Mouse (Mus musculus): ENCODE results near the gene Wnt3a.

DNA sequence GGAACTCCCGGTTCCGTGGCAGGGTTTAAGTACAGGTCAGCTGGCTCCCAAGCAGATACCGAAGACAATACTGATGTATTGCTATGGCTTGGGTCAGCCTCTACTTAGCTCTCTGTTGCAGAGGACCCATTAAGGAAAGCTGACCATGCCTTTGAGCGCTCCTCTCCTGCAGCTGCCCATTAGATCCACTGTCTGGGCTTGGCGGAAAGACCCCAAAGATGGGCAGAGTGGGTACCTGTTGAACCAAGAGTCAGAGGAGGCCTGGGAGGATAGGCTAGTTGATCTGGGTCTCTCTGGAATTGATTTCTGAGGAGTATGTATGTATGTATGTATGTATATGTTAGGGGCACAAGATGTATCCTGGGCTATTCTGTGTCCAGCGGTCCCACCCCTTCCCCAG lies 18.1 kb upstream of the Wnt3a start:
- no peak for TF ChIP-seq CTCF (IDR thresholded peaks at IDR 0.05; ENCODE audit: extremely low read depth, insufficient read depth, low read length)
- no peak for TF ChIP-seq POLR2A (IDR thresholded peaks at IDR 0.05; ENCODE audit: extremely low read depth, insufficient read depth, low read length)
